Mouse (Mus musculus): Measurements from ENCODE around the gene Alx3.
A peak's percentile ranks its signal among the peaks of the same experiment; 100 is the strongest.

Gene Alx3

GRCm38 (mm10) chr3:107582875-107583767 lies 11.7 kb upstream of the Alx3 start:
- DNase-seq (ENCODE audit: inconsistent age in 2 of 2, low spot score in 1 of 2), result peak; percentile 17 to 57

- DNase-seq (ENCODE audit: inconsistent age in 2 of 2, low spot score in 1 of 2), result no peak
These were observed 10.9 kb upstream of the Alx3 start for GRCm38 (mm10) chr3:107583893-107584292.

DNA sequence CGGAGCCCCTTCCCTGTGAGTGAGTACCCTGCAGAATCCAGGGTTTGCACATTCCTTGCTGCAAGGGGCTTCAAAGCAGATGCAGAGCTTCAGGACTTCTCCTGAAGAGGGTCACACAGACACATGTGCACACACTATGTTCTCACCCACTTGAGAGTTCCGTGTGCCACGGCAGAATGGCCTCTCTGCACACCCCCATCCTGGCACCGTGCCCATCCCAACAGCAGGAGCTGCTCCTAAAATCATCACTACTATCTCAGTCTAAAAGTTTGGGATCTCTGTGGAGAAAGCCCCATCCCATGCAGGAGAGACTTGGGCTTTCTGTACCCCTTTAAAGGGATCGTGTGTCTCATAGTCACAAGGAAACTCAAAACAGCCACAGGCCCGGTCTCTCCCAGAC lies 8.3 kb upstream of the Alx3 start:
- no peak for DNase-seq (ENCODE audit: inconsistent age in 2 of 2, low spot score in 1 of 2)

DNA sequence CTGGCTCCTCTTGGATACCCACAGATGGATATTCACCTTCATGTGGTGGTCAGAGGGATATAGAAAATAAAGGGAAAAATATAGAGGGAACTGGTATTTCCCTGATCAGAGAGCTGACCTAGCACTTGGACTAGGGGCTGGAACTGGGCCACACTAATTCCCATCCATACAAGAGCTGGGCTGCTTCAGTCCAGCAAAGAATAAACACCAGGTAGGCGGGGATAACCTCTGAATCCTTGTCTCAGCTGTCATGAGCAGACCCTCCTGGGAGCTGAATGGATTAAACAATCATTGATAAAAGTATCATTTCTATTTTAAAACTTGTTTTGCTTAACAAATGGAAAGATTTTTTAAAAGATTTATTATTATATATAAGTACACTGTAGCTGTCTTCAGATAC lies 3.2 kb upstream of the Alx3 start:
- DNase-seq (ENCODE audit: inconsistent age in 2 of 2, low spot score in 1 of 2), result no peak

DNA sequence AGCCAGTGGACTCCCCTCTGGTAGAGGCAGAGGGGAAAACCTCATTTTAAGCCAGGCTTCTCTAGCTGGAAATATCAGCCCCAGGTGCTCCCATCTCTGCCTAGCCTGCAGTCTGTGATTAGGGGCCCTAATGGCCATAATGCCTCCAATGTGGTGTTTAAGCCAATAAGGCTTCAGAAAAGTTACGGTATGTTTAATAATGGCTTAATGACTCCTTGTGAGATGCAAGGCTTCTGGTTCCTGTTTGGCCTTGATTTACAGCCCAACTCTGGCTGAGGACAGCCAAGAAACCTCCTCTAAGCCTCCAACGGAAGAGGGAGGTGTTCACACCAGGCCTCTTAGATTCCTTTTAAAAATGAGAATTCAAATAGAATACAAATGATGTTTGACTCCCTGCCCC lies 1.2 kb upstream of the Alx3 start:
- DNase-seq (ENCODE audit: inconsistent age in 2 of 2, low spot score in 1 of 2), result no peak

DNA sequence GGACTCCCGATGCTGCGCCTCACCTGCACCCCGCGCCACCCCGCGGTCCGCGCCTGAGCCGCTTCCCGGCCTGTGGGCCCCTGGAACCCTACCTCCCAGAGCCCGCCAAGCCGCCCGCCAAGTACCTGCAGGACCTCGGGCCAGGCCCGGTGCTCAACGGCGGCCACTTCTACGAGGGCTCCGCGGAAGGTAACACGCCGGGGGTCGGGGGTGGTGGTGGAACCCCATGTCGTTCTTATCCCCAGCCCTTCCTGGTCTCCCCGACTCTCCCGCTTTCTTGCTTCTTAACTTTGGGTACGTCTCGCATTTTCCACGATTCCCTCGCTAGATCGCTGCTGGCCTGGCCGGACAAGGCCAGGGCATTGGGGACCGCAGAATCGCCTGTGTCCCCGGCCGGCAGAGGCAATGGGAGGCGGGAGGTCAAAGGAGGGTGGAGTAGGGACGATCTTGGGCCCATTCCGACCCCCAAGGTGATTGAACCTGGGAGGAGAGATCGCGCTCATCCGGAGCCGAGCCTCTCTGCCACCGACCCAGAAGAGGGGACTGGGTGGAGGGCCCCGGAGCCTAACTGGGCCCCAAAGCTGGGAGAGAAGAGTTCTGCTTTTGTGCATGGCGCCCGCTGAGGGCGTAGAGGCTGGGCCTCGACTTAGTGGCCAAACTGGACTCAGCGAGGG lies 570 bp downstream of the Alx3 start:
- peak in 1 of 2 experiments; percentile 60 for DNase-seq (ENCODE audit: inconsistent age in 2 of 2, low spot score in 1 of 2)

DNA sequence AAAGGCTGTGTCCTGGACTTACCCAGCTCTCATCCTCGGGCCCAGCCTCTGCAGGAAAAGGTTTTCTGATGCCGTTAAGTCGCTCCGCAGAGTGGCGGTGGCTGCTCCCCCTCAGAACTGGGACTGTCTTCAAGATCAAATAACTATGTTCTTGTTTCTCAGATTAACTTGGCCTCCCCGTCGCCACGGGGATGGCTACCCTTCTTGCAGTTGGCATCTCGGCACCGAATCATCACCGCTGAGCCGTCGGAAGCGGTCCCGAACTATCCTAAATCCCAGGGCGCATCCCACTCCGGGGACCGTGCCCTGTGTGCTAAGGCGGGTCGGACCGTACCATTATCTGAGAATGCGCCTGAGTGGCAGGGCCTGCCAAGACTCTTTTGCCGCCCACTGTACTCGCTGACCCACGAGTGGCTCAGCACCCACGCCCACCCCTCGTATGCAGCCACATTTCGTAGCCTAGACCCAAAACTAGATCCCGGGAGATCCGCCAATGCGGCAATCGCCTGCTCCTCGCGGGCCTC lies 1.2 kb downstream of the Alx3 start:
- peak in 1 of 2 experiments; percentile 47 for DNase-seq (ENCODE audit: inconsistent age in 2 of 2, low spot score in 1 of 2)

DNA sequence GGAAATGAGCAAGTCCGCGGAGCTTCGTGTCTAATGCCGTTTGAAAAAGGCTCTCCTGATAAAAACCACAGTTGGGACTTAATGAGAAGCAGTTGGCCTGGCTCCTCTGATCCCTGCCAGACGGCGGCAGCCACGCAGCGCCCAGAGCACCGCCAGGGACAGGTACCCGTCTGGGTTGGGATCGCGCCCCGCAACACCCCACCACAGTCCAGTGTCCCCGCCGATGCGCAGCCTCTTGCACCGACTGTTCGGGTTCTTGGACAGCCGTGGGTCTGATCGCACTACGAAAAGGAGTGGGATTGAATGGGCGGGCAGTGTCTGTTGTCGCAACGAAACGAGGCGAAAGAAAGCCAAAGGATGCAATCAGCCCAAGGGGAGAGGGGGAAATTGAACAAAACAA lies 1.7 kb downstream of the Alx3 start:
- peak in 1 of 2 experiments; percentile 70 for DNase-seq (ENCODE audit: inconsistent age in 2 of 2, low spot score in 1 of 2)

- no peak for DNase-seq (ENCODE audit: inconsistent age in 2 of 2, low spot score in 1 of 2)
These were observed 2.3 kb downstream of the Alx3 start for GRCm38 (mm10) chr3:107597134-107597533.

GRCm38 (mm10) chr3:107597586-107598389 lies 3.0 kb downstream of the Alx3 start:
- no peak for DNase-seq (ENCODE audit: inconsistent age in 2 of 2, low spot score in 1 of 2)

DNA sequence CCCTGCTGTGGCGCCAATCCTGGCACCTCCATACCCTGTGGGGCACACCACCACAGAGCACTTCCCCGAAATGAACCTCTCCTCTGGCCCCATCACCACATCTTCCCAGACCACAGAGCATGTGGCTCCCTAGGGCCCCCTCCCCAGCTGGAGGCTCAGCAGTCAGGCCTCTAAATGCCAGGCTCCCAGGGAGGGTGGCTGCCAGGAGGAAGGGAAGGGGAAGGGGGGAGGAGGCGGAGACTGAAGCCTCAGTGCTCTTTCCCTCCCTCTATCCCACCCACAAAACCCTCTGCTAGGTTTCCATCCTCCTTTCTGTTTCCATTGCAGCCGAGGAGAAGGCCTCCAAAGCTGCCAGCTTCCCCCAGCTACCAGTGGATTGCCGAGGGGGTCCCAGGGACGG lies 5.3 kb downstream of the Alx3 start:
- no peak for DNase-seq (ENCODE audit: inconsistent age in 2 of 2, low spot score in 1 of 2)

- peak; percentile 48 to 82 for DNase-seq (ENCODE audit: inconsistent age in 2 of 2, low spot score in 1 of 2)
These were observed 10.5 kb downstream of the Alx3 start for GRCm38 (mm10) chr3:107605304-107605703.

DNA sequence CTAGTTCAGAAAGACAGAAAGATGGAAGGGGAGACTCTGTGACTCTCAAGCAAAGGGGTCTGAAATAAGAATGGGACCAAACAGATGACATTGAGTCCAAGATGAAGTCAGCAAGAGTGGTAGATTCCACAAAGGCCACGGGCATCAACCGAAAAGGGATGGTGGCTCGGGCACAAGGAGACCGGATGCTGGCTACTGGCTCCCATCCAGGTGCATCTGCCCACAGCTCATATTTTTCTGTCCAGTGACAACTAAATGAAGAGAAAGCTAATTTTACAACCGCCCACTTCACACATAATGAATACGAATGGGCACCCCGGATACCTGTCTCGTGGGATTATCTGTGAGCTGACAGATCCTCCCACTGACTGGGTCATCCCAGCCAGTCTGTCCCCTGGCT lies 12.4 kb downstream of the Alx3 start:
- no peak for DNase-seq (ENCODE audit: inconsistent age in 2 of 2, low spot score in 1 of 2)

DNA sequence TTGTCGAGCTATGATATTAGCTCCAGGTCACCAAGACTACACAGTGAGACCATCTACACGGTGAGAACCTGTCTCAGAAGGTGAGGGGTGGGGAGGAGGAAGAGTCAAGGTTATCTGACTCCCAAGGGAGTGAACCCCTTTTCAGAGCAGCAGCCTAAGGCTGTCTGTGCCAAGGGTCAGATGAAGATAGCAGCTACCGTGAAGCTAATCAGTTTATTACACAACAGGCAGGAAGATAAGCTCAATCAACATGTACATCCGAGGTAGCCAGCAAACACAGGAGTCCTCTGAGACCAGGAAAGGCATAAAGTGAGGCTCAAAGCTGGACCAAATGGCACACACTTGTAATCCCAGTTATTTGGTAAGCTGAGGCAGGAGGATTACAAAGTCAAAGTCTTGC lies 14.0 kb downstream of the Alx3 start:
- no peak for DNase-seq (ENCODE audit: inconsistent age in 2 of 2, low spot score in 1 of 2)

DNA sequence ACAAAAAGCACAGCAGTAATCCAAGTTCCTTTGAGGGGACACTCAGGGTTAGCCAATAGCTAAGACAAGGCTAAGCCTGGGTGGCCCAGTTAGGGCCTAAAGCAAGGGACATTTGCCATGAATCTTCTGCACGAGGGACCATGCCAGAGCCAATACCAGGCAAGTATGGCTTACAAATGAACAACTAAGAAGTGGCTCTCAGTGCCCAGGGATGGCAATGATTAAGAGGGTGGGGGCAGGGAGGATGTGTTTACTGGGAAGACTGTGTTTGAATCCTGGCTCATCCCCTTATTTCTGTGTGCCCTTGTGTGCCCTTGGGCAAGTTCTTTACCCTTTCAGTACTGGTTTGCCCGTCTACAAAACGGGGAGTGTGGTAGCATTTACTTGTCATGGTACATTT lies 14.5 kb downstream of the Alx3 start:
- DNase-seq (ENCODE audit: inconsistent age in 2 of 2, low spot score in 1 of 2), result no peak

DNA sequence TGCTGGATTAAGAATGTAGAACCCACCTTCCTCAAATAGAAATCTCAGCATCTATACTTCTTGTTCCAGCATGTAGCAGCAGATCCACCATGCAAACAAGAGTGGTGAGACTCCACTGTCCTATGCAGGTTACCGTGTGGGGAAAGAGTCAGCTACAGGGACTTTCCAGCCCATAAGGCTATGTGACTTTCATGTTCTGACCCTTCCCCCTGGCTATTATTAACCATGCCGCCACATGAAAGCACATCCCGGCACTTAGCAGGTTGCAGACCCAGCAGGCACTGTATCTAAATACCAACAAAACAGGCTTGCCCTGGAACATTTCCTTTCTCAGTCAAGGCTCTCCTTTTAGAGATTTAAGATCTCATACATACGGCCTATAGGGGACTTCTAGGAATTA lies 16.6 kb downstream of the Alx3 start:
- no peak for DNase-seq (ENCODE audit: inconsistent age in 2 of 2, low spot score in 1 of 2)

- DNase-seq (ENCODE audit: inconsistent age in 2 of 2, low spot score in 1 of 2), result peak; percentile 52 to 83
These were observed 18.2 kb downstream of the Alx3 start for GRCm38 (mm10) chr3:107612902-107613525.

GRCm38 (mm10) chr3:107617800-107618199 lies 23.0 kb downstream of the Alx3 start:
- no peak for DNase-seq (ENCODE audit: inconsistent age in 2 of 2, low spot score in 1 of 2)

DNA sequence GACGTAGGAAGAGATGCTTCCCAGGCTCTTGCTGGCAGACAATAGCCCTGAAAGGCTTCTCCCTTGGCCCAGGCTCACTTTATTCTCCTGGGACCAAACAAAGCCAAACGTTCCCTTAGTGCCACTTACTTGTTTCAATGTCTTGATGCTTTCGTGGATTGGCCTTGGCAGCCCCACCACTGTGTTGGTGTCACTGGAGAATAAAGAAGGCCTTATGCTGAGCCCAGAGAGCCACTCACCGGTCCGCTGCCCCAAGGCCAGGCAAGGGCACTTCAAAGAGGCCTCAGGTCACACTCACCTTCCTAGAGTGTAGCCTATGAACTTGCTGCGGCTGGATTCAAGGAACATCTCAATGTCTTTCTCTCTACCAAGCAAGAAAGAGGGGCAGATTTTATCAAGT lies 25.1 kb downstream of the Alx3 start:
- DNase-seq (ENCODE audit: inconsistent age in 2 of 2, low spot score in 1 of 2), result no peak

DNA sequence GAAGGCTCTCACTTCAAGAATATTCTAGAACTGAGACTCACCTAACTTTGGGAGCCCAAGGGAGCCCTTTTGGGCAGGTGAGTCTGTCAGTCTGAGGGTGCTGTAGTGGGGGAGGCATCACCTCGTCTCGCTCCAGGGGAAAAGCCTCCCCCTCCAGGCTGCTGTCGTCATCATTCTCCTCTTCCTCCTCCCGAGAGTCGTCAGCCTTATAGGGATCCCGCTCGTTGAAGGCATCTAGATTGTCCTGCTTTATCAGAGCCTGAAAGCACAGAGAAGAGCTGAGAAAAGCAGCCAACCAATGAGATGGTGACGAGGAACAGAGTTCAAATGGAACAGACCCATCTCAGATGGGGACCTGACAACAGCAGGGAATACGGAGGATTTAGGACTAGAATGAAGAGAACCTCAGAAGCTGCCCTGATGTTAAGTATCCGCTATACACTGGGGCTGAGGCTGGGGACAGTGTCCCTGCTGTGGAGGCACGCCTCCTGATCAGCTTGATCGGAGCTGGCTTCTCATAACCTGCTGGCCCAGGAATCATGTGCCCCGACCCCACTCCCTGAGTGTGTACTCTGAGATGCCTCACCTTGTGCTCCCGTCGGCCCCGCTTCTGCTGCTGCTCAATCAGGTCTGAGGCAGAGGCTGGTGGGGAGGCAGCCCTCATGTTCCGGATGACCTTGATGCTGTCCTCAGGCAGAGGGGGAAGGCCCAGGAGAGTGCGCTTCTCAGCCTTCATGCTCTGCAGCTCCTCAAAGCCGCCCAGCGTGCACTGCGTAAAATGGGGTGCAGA lies 26.6 kb downstream of the Alx3 start:
- DNase-seq (ENCODE audit: inconsistent age in 2 of 2, low spot score in 1 of 2), result no peak
